Mouse (Mus musculus) heart, embryonic 10.5 days (tissue): Measurements from ENCODE around the gene Zbtb22. TPM values are rescaled to one million over a fixed set of nuclear protein-coding genes. Genes with fewer than 3 reads are reported as not detected.
A peak's percentile ranks its signal among the peaks of the same experiment; 100 is the strongest.
"Not testable (repeated sequence)": the region's sequence is repeated elsewhere in the genome, so short reads cannot be mapped to it uniquely, and the experiment has no call there.

Experiments used
- DNase-seq: peaks from one replicate; pipeline ENCODE4 v3.0.0-alpha.2; 2017; ENCODE audit warnings: low spot score
- H3K27ac ChIP-seq: fragments of 300-500 bp; sonication (generic); 2 replicates; pipeline ENCODE4 v1.5.1; 2016; ENCODE audit warnings: mild to moderate bottlenecking
- H3K27me3 ChIP-seq: fragments of 300-500 bp; sonication (generic); 2 replicates; pipeline ENCODE4 v1.6.1; 2016; ENCODE audit warnings: mild to moderate bottlenecking; ENCODE audit not compliant: poor library complexity, insufficient read depth, severe bottlenecking
- H3K36me3 ChIP-seq: fragments of 300-500 bp; sonication (generic); 2 replicates; pipeline ENCODE4 v1.6.1; 2016; ENCODE audit warnings: mild to moderate bottlenecking, moderate library complexity
- H3K4me1 ChIP-seq: fragments of 300-500 bp; sonication (generic); 2 replicates; pipeline ENCODE4 v1.6.1; 2016; ENCODE audit warnings: mild to moderate bottlenecking
- H3K4me3 ChIP-seq: fragments of 300-500 bp; sonication (generic); 2 replicates; pipeline ENCODE4 v1.5.1; 2016; ENCODE audit warnings: mild to moderate bottlenecking, moderate library complexity
- H3K9me3 ChIP-seq: fragments of 300-500 bp; sonication (generic); 2 replicates; pipeline ENCODE4 v1.6.1; 2016; ENCODE audit warnings: mild to moderate bottlenecking, moderate library complexity
- WGBS: fragments of 180-500 bp; shearing (Covaris S2); methylation state at CpG from one replicate; pipeline ENCODE4 v1.1.7; 2016; 5-methylcytosine and 5-hydroxymethylcytosine counted together
- polyA plus RNA-seq: library from polyadenylated mRNA; unstranded; fragments of >200 nt; fragmentation: Nextera tagmentation; extraction: Ambion mirVana; gene quantifications from 2 replicates; pipeline ENCODE4 v1.2.1, GENCODE M21; 2016

Gene Zbtb22
- polyA plus RNA-seq, 1 experiment from 2014 or later, result 17.3 TPM

DNA sequence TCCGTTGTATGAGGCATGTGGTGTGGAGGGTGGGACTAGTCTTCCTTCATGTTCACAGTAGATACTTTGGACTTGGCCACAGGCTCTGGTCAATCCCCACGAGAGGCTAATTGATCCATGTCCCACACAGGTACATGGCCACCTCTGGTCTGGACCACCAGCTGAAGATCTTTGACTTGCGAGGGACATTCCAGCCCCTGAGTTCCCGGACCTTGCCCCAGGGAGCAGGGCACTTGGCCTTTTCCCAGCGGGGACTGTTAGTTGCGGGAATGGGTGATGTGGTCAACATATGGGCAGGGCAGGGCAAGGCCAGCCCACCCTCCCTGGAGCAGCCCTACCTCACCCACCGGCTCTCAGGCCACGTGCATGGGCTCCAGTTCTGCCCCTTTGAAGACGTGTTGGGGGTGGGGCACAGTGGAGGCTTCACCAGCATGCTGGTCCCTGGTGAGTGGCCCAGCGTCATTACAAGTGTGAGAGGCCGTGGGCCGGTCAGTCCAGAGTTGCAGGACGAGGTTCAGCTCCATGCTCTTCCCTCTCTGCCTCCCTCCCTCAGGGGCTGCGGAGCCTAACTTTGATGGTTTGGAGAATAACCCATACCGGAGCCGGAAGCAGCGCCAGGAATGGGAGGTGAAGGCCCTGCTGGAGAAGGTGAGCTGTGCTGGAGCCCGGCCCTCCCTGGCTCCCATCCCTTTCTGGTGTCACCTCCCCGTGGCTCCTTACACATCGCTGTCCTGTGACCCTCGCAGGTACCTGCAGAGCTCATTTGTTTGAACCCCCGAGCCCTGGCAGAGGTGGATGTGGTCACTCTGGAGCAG is 32.6 kb downstream of the Zbtb22 start:
- Histone ChIP-seq H3K9me3 (no peaks in the 10 kb centered on the region), H3K36me3 (peaks cover 79% of the 10 kb centered on the region), H3K27me3 (no peaks in the 10 kb centered on the region), H3K4me1 (peaks cover 32% of the 10 kb centered on the region), H3K4me3 (no peak overlapping the region; the same call in 1 of the 2 replicates), H3K27ac (no peak overlapping the region; the same call in 1 of the 2 replicates)
- 87% methylated on average over 22 of the region's 22 CpGs for WGBS
- DNase-seq, result no peak

DNA sequence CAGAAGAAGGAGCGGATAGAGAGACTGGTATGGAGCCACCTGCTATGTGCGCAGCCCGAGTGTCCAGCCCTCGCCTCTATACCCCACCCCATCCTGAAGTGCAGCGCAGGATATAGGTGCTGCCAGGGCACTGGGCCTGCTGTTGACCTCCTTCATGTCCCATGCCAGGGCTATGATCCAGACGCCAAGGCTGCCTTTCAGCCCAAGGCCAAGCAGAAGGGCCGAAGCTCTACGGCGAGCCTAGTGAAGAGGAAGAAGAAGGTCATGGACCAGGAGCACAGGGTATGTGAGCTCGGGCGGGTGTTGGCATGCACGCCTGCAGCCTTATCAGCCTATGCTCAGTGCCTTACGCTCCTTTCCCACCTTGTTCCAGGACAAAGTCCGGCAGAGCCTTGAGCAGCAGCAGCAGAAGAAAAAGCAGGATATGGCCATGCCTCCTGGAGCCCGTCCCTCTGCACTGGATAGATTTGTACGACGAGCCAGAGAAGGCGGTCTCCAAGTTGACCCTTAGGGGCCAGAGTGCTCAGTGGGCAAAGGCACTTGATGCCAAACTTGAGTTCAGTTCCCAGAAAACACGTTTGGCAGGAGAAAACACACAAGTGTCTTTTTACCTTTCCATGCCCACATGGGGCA is 33.3 kb downstream of the Zbtb22 start:
- Histone ChIP-seq H3K4me3 (no peak overlapping the region), H3K36me3 (peaks cover 80% of the 10 kb centered on the region), H3K9me3 (no peaks in the 10 kb centered on the region), H3K4me1 (peaks cover 39% of the 10 kb centered on the region), H3K27ac (no peak overlapping the region), H3K27me3 (no peaks in the 10 kb centered on the region)
- WGBS, result 90% methylated on average over 19 of the region's 19 CpGs
- no peak for DNase-seq

DNA sequence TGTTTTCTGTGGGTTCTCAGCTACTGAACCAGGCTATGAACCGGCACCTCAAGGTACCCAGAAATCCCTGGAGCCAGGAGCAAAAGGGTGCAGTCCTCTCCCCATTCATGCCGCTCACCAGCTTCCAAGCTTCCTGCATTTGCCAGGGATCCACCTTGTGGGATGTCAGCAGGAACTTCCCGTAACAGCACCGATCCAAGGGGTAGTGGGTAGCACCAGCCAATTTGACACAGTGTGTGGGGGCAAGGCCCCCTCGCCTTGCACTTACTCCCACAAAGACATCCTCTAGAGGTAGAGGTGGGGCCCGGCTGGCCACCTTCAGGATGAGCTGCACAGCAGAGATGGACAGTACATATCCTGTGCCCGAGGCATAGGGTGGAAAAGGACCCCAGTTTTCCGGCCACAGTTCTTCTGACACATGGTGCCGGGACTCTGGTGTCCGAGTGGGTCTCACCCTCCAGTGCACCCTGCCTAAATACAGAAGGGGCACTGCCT is 34.5 kb downstream of the Zbtb22 start:
- 71% methylated on average over 10 of the region's 10 CpGs for WGBS
- peaks cover 77% of the 10 kb centered on the region for H3K36me3 ChIP-seq
- peak overlapping the region; percentile 87 for H3K27ac ChIP-seq
- peak overlapping the region; percentile 63 for H3K4me3 ChIP-seq
- H3K4me1 ChIP-seq, result peaks cover 46% of the 10 kb centered on the region
- H3K27me3 ChIP-seq, result no peaks in the 10 kb centered on the region
- H3K9me3 ChIP-seq, result no peaks in the 10 kb centered on the region
- no peak for DNase-seq

DNA sequence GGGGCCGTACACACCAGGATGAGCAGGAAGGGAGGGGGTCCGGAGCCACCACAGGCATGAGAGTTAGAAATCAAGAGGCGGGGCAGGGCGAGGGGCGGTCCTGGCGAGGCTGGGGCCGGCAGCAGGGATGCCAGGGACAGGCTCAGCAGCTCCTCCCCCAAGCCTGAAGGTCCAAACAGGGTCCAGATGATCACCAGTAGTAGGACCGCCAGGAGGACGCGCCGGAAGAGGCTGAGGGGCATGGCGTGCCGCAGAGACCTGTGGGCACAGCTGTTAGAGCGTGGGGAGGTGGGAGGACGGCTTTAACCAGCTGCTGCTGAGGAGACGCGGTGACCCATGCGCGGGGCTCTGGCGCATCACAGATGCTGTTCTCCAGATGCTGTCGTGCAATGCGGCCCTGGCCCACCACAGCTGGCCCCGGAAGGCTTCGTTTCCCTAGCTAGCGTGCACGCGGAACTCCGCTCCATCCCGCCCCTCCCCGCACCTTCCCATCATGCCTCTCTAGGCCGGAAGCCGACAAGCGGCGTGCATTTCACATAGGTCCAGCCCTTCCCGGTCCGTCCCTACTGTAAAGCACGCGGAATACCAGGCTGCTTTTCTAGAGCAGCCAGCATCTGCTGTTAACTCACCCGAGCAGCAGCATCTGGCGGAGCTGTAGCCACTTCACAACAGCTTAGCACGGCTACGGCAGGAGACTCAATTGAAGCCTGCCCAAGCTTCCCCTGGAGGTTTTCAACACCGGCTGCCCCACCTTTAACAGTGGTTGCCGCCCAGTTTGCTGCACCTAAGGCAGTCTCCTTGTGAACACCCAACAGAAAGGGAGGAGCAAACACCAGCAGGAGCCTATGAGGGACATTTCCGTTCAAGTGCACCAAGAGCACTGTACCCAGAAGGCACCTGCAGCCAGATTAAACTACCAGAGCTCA is 35.6 kb downstream of the Zbtb22 start, which contains the start of gene B3galt4:
Gene B3galt4 (minus strand): TSS at position 468 of the 926 bp plus-strand sequence.
- Histone ChIP-seq H3K4me3 (peak within 1 kb of the TSS; percentile 63), H3K4me1 (peaks cover 46% of the 10 kb centered on the region), H3K27ac (peak within 1 kb of the TSS; percentile 87), H3K9me3 (no peaks in the 10 kb centered on the region), H3K27me3 (no peaks in the 10 kb centered on the region), H3K36me3 (peaks cover 66% of the 10 kb centered on the region)
- 1% methylated on average over 45 of the region's 45 CpGs for WGBS
- DNase-seq, result peak; percentile 96

DNA sequence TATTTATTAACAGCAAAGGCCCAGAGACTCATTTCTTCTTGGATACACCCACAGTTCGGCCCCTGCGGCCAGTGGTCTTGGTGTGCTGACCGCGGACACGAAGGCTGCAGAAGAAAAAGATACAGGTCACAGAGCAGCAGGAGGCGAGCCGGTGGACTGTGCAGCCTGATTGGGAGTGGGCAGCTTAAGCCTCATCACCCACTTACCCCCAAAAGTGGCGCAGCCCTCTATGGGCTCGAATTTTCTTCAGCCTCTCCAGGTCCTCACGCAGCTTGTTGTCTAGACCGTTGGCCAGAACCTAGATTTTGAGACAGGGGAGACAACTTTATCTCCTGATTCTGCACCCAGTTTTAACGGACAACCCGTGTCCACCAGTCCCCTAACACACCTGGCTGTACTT is 36.3 kb downstream of the Zbtb22 start:
- WGBS, result 74% methylated on average over 13 of the region's 13 CpGs
- H3K27ac ChIP-seq, DNase-seq, H3K27me3 ChIP-seq, H3K9me3 ChIP-seq: not testable (repeated sequence)
- H3K36me3 ChIP-seq, result peaks cover 60% of the 10 kb centered on the region
- H3K4me3 ChIP-seq, result peak overlapping the region; percentile 63
- peaks cover 51% of the 10 kb centered on the region for H3K4me1 ChIP-seq

DNA sequence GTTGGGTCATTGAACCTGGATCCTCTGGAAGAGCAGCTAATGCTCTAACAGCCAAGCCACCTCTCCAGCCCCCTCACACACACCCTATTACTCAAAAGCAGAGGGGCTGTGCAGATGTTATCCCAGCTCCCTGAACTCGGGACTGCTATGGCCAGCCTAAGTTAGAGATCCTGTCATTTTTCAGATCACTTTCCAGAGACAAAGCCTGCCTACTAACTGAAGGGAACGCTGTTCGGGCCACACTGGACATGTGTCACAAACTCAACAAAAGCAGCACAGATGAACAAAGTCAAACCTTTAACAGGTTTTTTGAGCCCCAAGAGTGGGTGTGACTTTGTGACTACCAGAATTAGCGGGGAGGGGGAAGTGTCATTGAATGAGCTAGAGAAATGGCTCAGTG is 37.2 kb downstream of the Zbtb22 start:
- H3K27ac ChIP-seq, result no peak overlapping the region
- WGBS, result 86% methylated on average over 4 of the region's 4 CpGs
- H3K36me3 ChIP-seq, result peaks cover 55% of the 10 kb centered on the region
- peak overlapping the region; percentile 100 for H3K4me3 ChIP-seq
- H3K4me1 ChIP-seq, result peaks cover 51% of the 10 kb centered on the region
- H3K9me3 ChIP-seq, result no peaks in the 10 kb centered on the region
- H3K27me3 ChIP-seq, result no peaks in the 10 kb centered on the region
- no peak for DNase-seq

DNA sequence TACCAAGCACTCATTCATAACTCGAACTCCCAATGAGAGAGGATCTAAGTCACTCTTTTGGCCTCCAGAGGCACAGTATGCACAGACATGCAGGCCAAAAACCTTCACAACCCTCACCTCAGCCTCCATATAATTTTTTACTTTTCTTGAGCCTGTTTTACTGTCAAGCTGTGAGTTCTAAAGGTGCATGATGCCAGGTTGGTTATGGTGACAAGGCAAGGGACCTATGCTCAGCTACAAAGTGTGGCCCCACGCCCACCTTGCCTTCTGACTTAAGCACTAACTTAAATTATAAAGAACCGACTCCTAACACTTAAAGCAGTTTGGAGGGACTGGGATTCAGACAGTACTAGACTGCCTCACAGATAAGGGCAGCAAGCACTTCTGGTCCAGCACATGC is 37.6 kb downstream of the Zbtb22 start:
- H3K4me1 ChIP-seq, result peaks cover 51% of the 10 kb centered on the region
- H3K27ac ChIP-seq, result no peak overlapping the region
- WGBS, result 78% methylated on average over 3 of the region's 3 CpGs
- peak overlapping the region; percentile 100 for H3K4me3 ChIP-seq
- peaks cover 54% of the 10 kb centered on the region for H3K36me3 ChIP-seq
- no peak for DNase-seq
- no peaks in the 10 kb centered on the region for H3K9me3 ChIP-seq
- no peaks in the 10 kb centered on the region for H3K27me3 ChIP-seq

DNA sequence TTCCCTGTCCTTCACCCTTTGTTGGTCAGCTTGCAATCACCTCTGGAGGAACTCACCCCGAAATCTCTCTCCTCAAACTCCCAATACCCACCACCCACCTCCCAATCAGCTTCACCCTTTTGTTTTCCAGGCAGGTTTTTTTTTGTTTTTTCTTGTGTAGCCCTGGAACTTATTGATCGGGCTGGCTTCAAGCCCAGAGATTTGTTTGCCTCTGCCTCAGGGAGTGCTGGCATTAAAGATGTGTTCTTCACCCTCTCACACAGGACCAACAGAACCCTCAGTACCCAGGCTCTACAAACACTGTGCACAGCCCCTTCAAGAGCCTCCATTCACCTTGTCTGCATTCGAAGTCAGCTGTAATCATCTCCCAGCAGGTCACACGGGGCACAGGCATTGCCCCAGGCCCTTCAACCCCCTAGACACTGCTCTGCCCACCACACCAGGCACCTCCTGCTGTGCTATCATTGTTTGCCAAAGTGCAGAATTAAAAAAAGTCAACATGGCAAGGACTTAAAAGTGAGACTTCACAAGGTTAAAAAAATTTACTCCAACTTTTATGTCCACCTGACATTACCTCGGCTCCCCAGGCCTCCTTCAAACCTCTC is 38.4 kb downstream of the Zbtb22 start:
- 45% methylated on average over 5 of the region's 5 CpGs for WGBS
- Histone ChIP-seq H3K9me3 (no peaks in the 10 kb centered on the region), H3K4me1 (peaks cover 51% of the 10 kb centered on the region), H3K27me3 (no peaks in the 10 kb centered on the region), H3K36me3 (peaks cover 54% of the 10 kb centered on the region), H3K27ac (peak overlapping the region; percentile 98; the same call in 1 of the 2 replicates), H3K4me3 (peak overlapping the region; percentile 100)
- no peak for DNase-seq

DNA sequence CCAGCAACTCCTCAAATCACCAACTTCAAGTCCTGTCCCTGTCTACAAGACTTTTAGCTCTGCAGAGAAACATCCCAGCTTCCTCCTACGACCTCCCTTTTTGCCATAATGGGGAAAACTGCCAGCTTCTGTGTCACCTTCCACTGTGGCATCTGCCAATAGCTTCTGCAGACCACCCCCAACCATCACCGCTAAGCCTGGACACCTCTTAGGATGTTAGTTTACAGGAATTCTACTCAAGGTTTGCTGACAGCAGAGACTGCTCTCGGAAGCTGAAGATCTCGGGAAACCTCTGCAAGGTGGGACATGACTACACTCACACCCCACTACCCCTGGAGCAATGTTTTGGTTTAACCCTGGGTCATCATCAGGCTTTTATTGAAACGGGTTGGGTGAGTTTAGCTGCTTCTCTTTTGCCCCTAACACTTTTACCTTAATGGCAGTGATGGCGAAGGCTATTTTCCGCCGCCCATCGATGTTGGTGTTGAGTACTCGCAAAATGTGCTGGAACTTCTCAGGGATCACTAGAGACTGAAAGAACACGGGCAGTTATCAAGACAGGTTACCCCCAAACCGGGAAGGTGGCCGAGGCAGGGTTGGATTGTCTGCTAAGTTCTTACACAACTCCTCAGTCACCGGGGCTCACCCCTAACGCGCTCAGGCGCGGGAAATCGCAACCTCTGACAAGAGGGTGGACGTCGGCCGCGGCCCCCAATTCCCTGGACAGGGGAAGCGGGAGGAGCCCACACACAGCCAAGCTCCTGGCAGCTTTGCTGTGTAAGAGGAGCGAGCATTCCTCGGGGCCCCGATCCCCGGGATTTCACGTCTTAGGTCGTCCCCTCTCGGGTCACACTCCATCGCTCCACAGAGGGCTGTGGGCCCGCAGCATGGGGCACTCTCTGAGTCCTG is 39.2 kb downstream of the Zbtb22 start:
- peaks cover 55% of the 10 kb centered on the region for H3K36me3 ChIP-seq
- H3K4me1 ChIP-seq, result peaks cover 51% of the 10 kb centered on the region
- peak overlapping the region; percentile 98 for H3K27ac ChIP-seq
- DNase-seq, result no peak
- under 1% methylated on average over 33 of the region's 33 CpGs for WGBS
- H3K4me3 ChIP-seq, result peak overlapping the region; percentile 100
- no peaks in the 10 kb centered on the region for H3K27me3 ChIP-seq
- no peaks in the 10 kb centered on the region for H3K9me3 ChIP-seq

DNA sequence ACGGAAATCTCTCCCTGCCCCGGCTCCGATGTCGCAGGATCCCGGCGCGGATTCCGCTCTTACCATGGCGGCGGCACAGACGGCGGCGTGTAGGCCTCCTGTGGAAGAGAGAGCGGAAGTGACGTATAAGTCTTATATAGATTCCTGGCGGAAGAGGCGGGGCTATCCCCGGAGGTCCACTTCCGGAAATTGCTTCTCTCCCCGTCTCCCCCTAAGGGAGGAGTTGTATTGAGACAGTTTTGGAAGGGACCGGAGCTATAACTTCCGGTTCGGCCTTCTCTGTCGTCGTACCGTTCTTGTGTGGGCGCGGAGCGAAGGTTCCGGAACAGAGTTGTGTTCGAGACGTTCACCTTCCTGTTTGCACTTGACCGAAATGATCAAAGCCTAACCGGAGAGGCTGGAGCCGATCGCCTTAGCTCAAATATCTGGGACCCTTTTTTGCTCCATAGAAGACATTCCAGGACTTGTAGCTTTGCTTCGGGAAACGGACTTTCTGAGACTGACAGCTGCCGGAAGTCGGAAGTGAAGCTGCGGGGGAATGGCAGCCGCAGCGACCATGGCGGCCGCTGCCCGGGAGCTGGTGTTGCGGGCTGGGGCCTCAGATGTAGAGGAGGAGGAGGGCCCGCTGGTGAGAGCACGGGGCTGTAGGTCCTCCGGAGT is 40.0 kb downstream of the Zbtb22 start, which contains the start of the genes Vps52 and Rps18:
Gene Vps52 (plus strand): TSS at position 258 of the 660 bp plus-strand sequence.
Gene Rps18 (minus strand): TSS at position 447 of the 660 bp plus-strand sequence.
- peaks cover 62% of the 10 kb centered on the region for H3K36me3 ChIP-seq
- peak within 1 kb of the TSS; percentile 98 for H3K27ac ChIP-seq
- under 1% methylated on average over 50 of the region's 50 CpGs for WGBS
- no peaks in the 10 kb centered on the region for H3K27me3 ChIP-seq
- H3K4me1 ChIP-seq, result peaks cover 44% of the 10 kb centered on the region
- H3K4me3 ChIP-seq, result peak within 1 kb of the TSS; percentile 100
- peak; percentile 98 for DNase-seq
- H3K9me3 ChIP-seq, result no peaks in the 10 kb centered on the region

DNA sequence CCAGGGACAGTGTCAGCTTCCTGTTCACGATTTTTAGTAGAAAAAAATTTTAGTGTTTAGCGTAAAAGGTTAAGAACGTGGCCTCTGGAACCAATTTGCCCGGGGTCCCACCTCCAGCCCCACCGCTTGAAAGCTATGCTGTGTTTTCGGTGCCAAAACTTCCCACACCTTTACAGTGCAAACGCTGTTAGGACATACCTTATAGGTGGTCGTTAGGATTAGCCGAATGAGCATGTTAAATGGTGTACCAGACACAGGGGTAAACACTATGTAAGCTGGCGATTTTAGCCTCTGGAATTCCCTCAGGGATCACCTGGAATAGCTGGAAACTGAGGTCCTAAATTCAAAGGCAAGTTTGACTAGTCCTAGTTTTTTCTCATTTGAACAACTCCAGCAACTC is 40.6 kb downstream of the Zbtb22 start:
- Histone ChIP-seq H3K27ac (peak overlapping the region; percentile 98), H3K4me3 (peak overlapping the region; percentile 100), H3K4me1 (peaks cover 38% of the 10 kb centered on the region), H3K36me3 (peaks cover 68% of the 10 kb centered on the region), H3K9me3 (no peaks in the 10 kb centered on the region), H3K27me3 (no peaks in the 10 kb centered on the region)
- no peak for DNase-seq
- 8% methylated on average over 10 of the region's 10 CpGs for WGBS
